Mouse (Mus musculus) spleen, adult 2 months (tissue): Measurements from ENCODE around the gene Lin54. TPM values are rescaled to one million over a fixed set of nuclear protein-coding genes. Genes with fewer than 3 reads are reported as not detected.
"Not testable (repeated sequence)": the region's sequence is repeated elsewhere in the genome, so short reads cannot be mapped to it uniquely, and the experiment has no call there.

Experiments
- DNase-seq, 2 experiments: peaks; one replicate each; pipeline versions ENCODE4 v3.0.0 to v3.0.0-alpha.2; 2012 to 2021; ENCODE audit warnings: low spot score in 2 of 2, low read depth in 1 of 2
- H3K27ac ChIP-seq: fragments of 200-500 bp; 2 replicates; pipeline ENCODE4 v1.5.1; 2012; ENCODE audit warnings: low read length, inconsistent platforms; ENCODE audit not compliant: insufficient read depth
- H3K27me3 ChIP-seq: fragments of 200-500 bp; 2 replicates; pipeline ENCODE4 v1.6.1; 2012; ENCODE audit warnings: mild to moderate bottlenecking, moderate library complexity, low read length, inconsistent platforms; ENCODE audit not compliant: control insufficient read depth, insufficient read depth
- H3K36me3 ChIP-seq: fragments of 200-500 bp; 2 replicates; pipeline ENCODE4 v1.6.1; 2012; ENCODE audit warnings: mild to moderate bottlenecking, low read length, inconsistent platforms; ENCODE audit not compliant: control insufficient read depth, insufficient read depth
- H3K4me1 ChIP-seq: fragments of 200-500 bp; 2 replicates; pipeline ENCODE4 v1.6.1; 2011; ENCODE audit warnings: inconsistent platforms; ENCODE audit not compliant: control insufficient read depth, insufficient read depth, insufficient read length
- H3K4me3 ChIP-seq: fragments of 200-500 bp; 2 replicates; pipeline ENCODE4 v1.5.1; 2011; ENCODE audit warnings: mild to moderate bottlenecking, inconsistent platforms; ENCODE audit not compliant: insufficient read depth, insufficient read length; ENCODE audit errors: extremely low read depth
- CTCF ChIP-seq: fragments of 200-500 bp; IDR thresholded peaks from 2 replicates; pipeline ENCODE4 v1.5.1; 2011; ENCODE audit warnings: mild to moderate bottlenecking, inconsistent platforms; ENCODE audit not compliant: insufficient read depth, insufficient read length, insufficient replicate concordance; ENCODE audit errors: extremely low read depth
- POLR2A ChIP-seq: fragments of 200-500 bp; IDR thresholded peaks from 2 replicates; pipeline ENCODE4 v1.6.1; 2011; ENCODE audit warnings: low read depth, low read length, inconsistent platforms
- whole genome bisulfite sequencing: fragments of 180-500 bp; shearing (Covaris S2); methylation state at CpG from one replicate; pipeline ENCODE4 v1.1.7; 2018; 5-methylcytosine and 5-hydroxymethylcytosine counted together
- polyA plus RNA-seq: library from polyadenylated mRNA; depleted of rRNA; stranded (reverse); fragments of >200 nt; gene quantifications from 2 replicates; pipeline ENCODE4 v1.2.3, GENCODE M21; 2012

Lin54 gene
- polyA plus RNA-seq, 1 experiment, result 3.4 TPM

DNA sequence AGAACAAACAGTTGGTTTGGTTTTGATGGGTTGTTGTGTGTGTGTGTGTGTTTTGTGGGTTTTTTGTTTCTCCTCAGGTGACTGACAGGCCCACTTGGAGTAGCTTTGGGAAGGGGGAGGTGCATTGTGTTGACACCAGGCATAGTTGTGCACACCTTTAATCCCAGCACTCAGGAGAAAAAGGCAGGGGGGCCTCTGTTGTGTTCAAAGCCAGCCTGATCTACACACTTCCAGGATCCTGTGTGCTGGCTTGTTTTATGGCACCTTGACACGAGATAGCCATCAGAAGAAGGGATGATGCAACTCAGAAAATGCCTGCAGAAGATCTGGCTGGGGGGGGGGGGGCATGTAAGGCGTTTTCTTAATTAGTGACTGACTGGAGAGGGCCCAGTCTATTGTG, 69.5 kb downstream of the Lin54 start:
- WGBS, result 72% methylated on average over 2 of the region's 2 CpGs
- H3K27me3 ChIP-seq, result no peaks in the 10 kb centered on the region
- H3K36me3 ChIP-seq, result peaks cover 5% of the 10 kb centered on the region; the same call in 1 of the 2 replicates
- H3K27ac ChIP-seq, result no peak overlapping the region
- TF ChIP-seq POLR2A (no peak), CTCF (no peak)
- DNase-seq, result no peak
- no peak overlapping the region for H3K4me3 ChIP-seq
- H3K4me1 ChIP-seq, result peaks cover 10% of the 10 kb centered on the region; the same call in 1 of the 2 replicates

- H3K36me3 ChIP-seq, result peaks cover 5% of the 10 kb centered on the region; the same call in 1 of the 2 replicates
- no peaks in the 10 kb centered on the region for H3K27me3 ChIP-seq
- WGBS, result 3% methylated on average over 11 of the region's 11 CpGs
- no peak for DNase-seq
- peaks cover 10% of the 10 kb centered on the region; the same call in 1 of the 2 replicates for H3K4me1 ChIP-seq
- no peak for TF ChIP-seq POLR2A
- peak overlapping the region; percentile 80 for H3K4me3 ChIP-seq
- H3K27ac ChIP-seq, result peak overlapping the region; percentile 91
These were observed 70.4 kb downstream of the Lin54 start for GRCm38 (mm10) chr5:100430076-100430390.

- peak overlapping the region; percentile 91 for H3K27ac ChIP-seq
- H3K36me3 ChIP-seq, result peaks cover 5% of the 10 kb centered on the region; the same call in 1 of the 2 replicates
- H3K27me3 ChIP-seq, result no peaks in the 10 kb centered on the region
- TF ChIP-seq CTCF (no peak), POLR2A (peak; percentile 81)
- under 1% methylated on average over 53 of the region's 53 CpGs for WGBS
- H3K4me1 ChIP-seq, result peaks cover 10% of the 10 kb centered on the region; the same call in 1 of the 2 replicates
- H3K4me3 ChIP-seq, result peak overlapping the region; percentile 80
- DNase-seq, result peak; percentile 90
These were observed 70.9 kb downstream of the Lin54 start for GRCm38 (mm10) chr5:100429344-100430075.

DNA sequence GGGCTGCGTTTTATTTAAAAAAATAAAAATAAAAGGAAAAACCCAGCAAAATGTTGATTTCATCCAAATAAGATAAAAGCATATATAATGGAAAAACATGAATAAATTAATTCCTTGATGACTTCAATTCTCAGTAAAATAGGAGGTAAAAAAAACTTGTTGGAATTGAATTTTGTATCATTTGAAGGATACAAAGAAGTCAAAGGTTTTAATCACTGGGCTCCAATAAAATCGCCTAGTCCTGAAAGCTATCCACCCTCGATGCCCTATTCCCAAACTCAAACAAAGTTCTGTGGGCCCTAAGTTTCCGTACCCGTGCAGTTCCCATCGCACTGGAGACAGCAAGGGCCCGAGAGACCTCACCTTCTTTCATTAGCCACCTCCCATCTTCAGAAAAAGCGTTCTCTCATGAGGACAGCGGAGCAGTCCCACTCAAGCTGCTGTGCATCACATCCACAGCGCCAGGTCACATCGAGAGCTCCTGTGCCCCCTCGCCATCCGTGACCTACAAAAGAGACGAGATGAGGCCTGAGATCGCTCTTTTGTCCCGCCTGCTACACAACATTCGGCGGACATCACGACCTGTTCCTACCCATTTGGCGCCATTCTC, 71.6 kb downstream of the Lin54 start:
- H3K4me1 ChIP-seq, result peaks cover 10% of the 10 kb centered on the region; the same call in 1 of the 2 replicates
- H3K27me3 ChIP-seq, result no peaks in the 10 kb centered on the region
- H3K27ac ChIP-seq, result peak overlapping the region; percentile 60
- TF ChIP-seq POLR2A, result no peak
- no peak for TF ChIP-seq CTCF
- peak overlapping the region; percentile 68 for H3K4me3 ChIP-seq
- H3K36me3 ChIP-seq, result peaks cover 7% of the 10 kb centered on the region; the same call in 1 of the 2 replicates
- under 1% methylated on average over 20 of the region's 20 CpGs for WGBS
- no peak for DNase-seq

- Histone ChIP-seq H3K36me3 (peaks cover 8% of the 10 kb centered on the region; the same call in 1 of the 2 replicates), H3K27me3 (no peaks in the 10 kb centered on the region), H3K4me1 (peaks cover 10% of the 10 kb centered on the region; the same call in 1 of the 2 replicates), H3K27ac (no peak overlapping the region), H3K4me3 (no peak overlapping the region; the same call in 1 of the 2 replicates)
- 11% methylated on average over 5 of the region's 5 CpGs for whole genome bisulfite sequencing
- DNase-seq, result no peak
- TF ChIP-seq CTCF (no peak), POLR2A (no peak)
These were observed 72.3 kb downstream of the Lin54 start for GRCm38 (mm10) chr5:100428031-100428733.

DNA sequence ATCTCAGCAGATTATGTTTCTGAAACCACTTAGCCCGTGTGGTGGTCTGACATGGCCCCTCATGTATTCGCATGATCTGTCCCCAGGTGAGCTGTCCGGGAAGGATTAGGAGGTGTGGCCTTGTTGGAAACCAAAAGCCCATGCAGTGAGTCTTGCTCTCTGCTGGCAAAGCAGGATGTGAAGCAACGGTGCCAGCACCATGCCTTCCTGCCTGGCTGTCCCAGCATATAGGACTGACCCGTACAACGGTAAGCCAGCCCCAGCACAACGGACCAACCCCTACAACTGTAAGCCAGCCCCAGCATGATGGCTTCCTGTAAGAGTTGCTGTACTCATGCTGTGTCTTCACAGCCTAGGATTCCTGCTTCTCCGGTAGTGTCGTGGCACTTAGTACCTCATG, 73.2 kb downstream of the Lin54 start:
- DNase-seq, result no peak
- H3K4me1 ChIP-seq, result peaks cover 10% of the 10 kb centered on the region; the same call in 1 of the 2 replicates
- TF ChIP-seq CTCF (no peak), POLR2A (no peak)
- WGBS, result 58% methylated on average over 9 of the region's 9 CpGs
- H3K4me3 ChIP-seq, result peak overlapping the region; percentile 2; the same call in 1 of the 2 replicates
- H3K36me3 ChIP-seq, result peaks cover 10% of the 10 kb centered on the region; the same call in 1 of the 2 replicates
- H3K27ac ChIP-seq, result no peak overlapping the region
- H3K27me3 ChIP-seq, result no peaks in the 10 kb centered on the region

- not testable (repeated sequence) for H3K4me3 ChIP-seq, H3K4me1 ChIP-seq, H3K27ac ChIP-seq, H3K27me3 ChIP-seq, DNase-seq
- H3K36me3 ChIP-seq, result peaks cover 16% of the 10 kb centered on the region
- WGBS, result 92% methylated on average over 2 of the region's 2 CpGs
These were observed 74.6 kb downstream of the Lin54 start for GRCm38 (mm10) chr5:100425823-100426222.
